Mouse (Mus musculus): ENCODE measurements around the gene Bmp6.
A peak's percentile ranks its signal among the peaks of the same experiment; 100 is the strongest.

DNA sequence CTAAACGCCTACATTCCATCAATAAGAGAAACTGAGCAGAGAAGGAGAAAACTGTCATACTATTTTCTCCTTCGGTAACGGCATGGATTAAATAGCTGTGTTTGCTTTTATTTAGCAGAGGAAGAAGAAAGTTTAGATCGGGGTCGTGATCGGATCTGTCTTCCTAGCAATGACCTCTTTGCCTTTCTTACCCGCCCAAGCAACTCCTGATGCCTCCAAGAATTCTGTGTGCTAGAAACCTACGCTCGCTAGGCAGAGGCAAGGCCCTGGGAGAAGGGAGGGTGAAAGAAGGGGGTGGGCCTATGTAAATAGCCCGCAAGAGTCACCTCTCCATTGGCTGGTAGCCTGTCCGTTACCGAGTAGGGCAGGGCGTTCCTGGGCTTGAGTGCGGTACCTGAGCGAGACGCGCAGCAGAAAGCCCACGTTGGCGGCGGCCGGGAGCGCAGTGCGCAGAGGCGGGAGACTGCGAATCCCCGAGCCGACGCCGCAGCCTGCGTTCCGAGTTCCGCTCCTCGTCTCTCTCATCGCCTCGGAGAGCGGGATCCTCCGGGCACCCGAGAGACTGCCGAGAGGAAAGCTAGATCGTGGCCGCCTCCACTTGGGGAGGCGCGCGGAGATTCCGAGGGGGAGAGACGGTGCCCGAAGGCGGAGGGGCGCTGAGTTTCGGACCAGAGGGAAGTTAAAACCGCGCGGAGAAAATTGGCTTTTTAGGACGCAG, at the start of gene Bmp6:
- peak; percentile 69 for TF ChIP-seq POLR2A (IDR thresholded peaks at IDR 0.05; ENCODE audit: low read depth, low read length)
- no peak for TF ChIP-seq CTCF (conservative IDR thresholded peaks at IDR 0.05; ENCODE audit: insufficient read depth, insufficient read length, low read depth, low read length)
